Mouse (Mus musculus): ENCODE measurements around the gene Mbl1.
A peak's percentile ranks its signal among the peaks of the same experiment; 100 is the strongest.

Gene Mbl1

GRCm38 (mm10) chr14:41151220-41151898 is at the start of gene Mbl1:
Gene Mbl1 (plus strand): TSS chr14:41151458.
- peak; percentile 50 for DNase-seq (ENCODE audit: low spot score)

- no peak for DNase-seq (ENCODE audit: low spot score)
These were observed 49.0 kb upstream of the Mbl1 start for GRCm38 (mm10) chr14:41102269-41102668.

GRCm38 (mm10) chr14:41104853-41105444 is 46.3 kb upstream of the Mbl1 start, which contains the start of gene Mat1a:
Gene Mat1a (plus strand): TSS chr14:41105035.
- no peak for DNase-seq (ENCODE audit: low spot score)

- no peak for DNase-seq (ENCODE audit: low spot score)
These were observed 40.1 kb upstream of the Mbl1 start for GRCm38 (mm10) chr14:41111031-41111668.

GRCm38 (mm10) chr14:41112944-41113343 is 38.3 kb upstream of the Mbl1 start:
- no peak for DNase-seq (ENCODE audit: low spot score)

GRCm38 (mm10) chr14:41116271-41116670 is 35.0 kb upstream of the Mbl1 start:
- no peak for DNase-seq (ENCODE audit: low spot score)

- no peak for DNase-seq (ENCODE audit: low spot score)
These were observed 26.6 kb upstream of the Mbl1 start for GRCm38 (mm10) chr14:41124683-41125082.

GRCm38 (mm10) chr14:41127997-41128396 is 23.3 kb upstream of the Mbl1 start:
- peak; percentile 20 for DNase-seq (ENCODE audit: low spot score)

GRCm38 (mm10) chr14:41131540-41131939 is 19.7 kb upstream of the Mbl1 start, which contains the start of gene Sftpa1:
Gene Sftpa1 (plus strand): TSS chr14:41131782.
- DNase-seq (ENCODE audit: low spot score): no peak

- no peak for DNase-seq (ENCODE audit: low spot score)
These were observed 14.3 kb upstream of the Mbl1 start for GRCm38 (mm10) chr14:41137006-41137405.

- DNase-seq (ENCODE audit: low spot score): no peak
These were observed 10.6 kb upstream of the Mbl1 start for GRCm38 (mm10) chr14:41140686-41141085.

GRCm38 (mm10) chr14:41146035-41146434 is 5.2 kb upstream of the Mbl1 start:
- no peak for DNase-seq (ENCODE audit: low spot score)

GRCm38 (mm10) chr14:41146922-41147321 is 4.3 kb upstream of the Mbl1 start:
- no peak for DNase-seq (ENCODE audit: low spot score)

- no peak for DNase-seq (ENCODE audit: low spot score)
These were observed 3.9 kb upstream of the Mbl1 start for GRCm38 (mm10) chr14:41147356-41147755.

GRCm38 (mm10) chr14:41160076-41160475 is 8.8 kb downstream of the Mbl1 start:
- DNase-seq (ENCODE audit: low spot score): no peak

GRCm38 (mm10) chr14:41160743-41161142 is 9.5 kb downstream of the Mbl1 start:
- peak; percentile 82 for DNase-seq (ENCODE audit: low spot score)

- peak; percentile 55 for DNase-seq (ENCODE audit: low spot score)
These were observed 11.4 kb downstream of the Mbl1 start for GRCm38 (mm10) chr14:41162663-41163062.

- DNase-seq (ENCODE audit: low spot score): no peak
These were observed 16.0 kb downstream of the Mbl1 start for GRCm38 (mm10) chr14:41167278-41167677.

- DNase-seq (ENCODE audit: low spot score): no peak
These were observed 17.3 kb downstream of the Mbl1 start for GRCm38 (mm10) chr14:41168567-41168966.

GRCm38 (mm10) chr14:41170514-41170913 is 19.3 kb downstream of the Mbl1 start:
- no peak for DNase-seq (ENCODE audit: low spot score)

- no peak for DNase-seq (ENCODE audit: low spot score)
These were observed 23.5 kb downstream of the Mbl1 start for GRCm38 (mm10) chr14:41174802-41175201.

GRCm38 (mm10) chr14:41185059-41185821 is 34.0 kb downstream of the Mbl1 start, which contains the start of gene Sftpd:
Gene Sftpd (minus strand): TSS chr14:41185149.
- no peak for DNase-seq (ENCODE audit: low spot score)

Measured in yolk sac, embryonic 10.5 days (tissue).